Mouse (Mus musculus): Measurements from ENCODE around the gene Kcna5. TPM values are rescaled to one million over a fixed set of nuclear protein-coding genes. Genes with fewer than 3 reads are reported as not detected.

The Kcna5 gene
- polyA plus RNA-seq, 1 experiment from 2014 or later = 4.7 TPM

DNA sequence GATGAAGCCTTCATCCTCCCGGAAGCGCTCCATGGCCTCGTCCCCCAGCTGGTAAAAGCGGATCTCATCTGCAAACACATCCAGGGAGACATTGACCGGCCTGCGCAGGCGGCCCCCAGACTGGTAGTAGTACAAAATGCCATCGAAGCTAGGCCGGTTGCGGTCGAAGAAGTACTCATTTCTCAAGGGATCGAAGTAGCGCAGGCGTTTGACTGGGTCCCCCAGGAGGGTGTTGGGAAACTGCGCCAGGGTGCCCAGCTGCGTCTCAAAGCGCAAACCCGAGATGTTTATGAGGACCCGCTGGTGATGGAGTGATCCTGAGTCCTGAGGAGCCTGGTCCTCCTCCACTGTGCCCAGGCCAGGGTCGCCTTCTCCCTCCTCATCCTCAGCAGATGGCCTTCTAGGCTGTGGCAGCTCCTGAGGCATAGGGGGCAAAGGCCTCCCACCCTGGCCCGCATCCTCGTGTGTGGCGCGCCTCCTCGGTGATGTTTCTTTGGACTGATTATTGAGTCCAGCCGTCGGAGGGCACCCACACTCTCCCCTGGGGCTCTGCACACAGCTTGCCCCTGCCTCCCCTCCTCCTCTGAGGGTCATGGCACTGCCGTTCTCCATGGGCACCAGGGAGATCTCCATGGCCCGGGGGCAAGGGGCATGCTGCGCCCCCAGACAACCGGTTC, 543 bp downstream of the Kcna5 start:
- peak overlapping the region; percentile 30 for H3K4me3 ChIP-seq
- 17% methylated on average over 31 of the region's 31 CpGs for WGBS
- ATAC-seq (ENCODE audit: insufficient number of reproducible peaks, low FRiP score, low TSS enrichment, low read depth) = no peak

GRCm38 (mm10) chr6:126531306-126531705, 3.9 kb downstream of the Kcna5 start:
- H3K36me3 ChIP-seq = no peaks in the 10 kb centered on the region
- peaks cover 20% of the 10 kb centered on the region for H3K27me3 ChIP-seq
- peaks cover 20% of the 10 kb centered on the region for H3K4me1 ChIP-seq
- no peak overlapping the region for H3K4me3 ChIP-seq
- ATAC-seq (ENCODE audit: insufficient number of reproducible peaks, low FRiP score, low TSS enrichment, low read depth) = no peak
- no peak overlapping the region for H3K27ac ChIP-seq
- no peak overlapping the region for H3K4me2 ChIP-seq
- H3K9me3 ChIP-seq = no peaks in the 10 kb centered on the region
- WGBS = 85% methylated on average over 4 of the region's 4 CpGs
- no peak overlapping the region for H3K9ac ChIP-seq

More for the DNA sequence above, 543 bp downstream of the Kcna5 start:
- no peaks in the 10 kb centered on the region for H3K9me3 ChIP-seq
- H3K36me3 ChIP-seq = no peaks in the 10 kb centered on the region
- H3K4me1 ChIP-seq = peaks cover 20% of the 10 kb centered on the region
- peak overlapping the region; percentile 62 for H3K4me2 ChIP-seq
- H3K27ac ChIP-seq = peak overlapping the region; percentile 27; the same call in 1 of the 2 replicates
- H3K27me3 ChIP-seq = peaks cover 20% of the 10 kb centered on the region
- H3K9ac ChIP-seq = peak overlapping the region; percentile 14; the same call in 1 of the 2 replicates

DNA sequence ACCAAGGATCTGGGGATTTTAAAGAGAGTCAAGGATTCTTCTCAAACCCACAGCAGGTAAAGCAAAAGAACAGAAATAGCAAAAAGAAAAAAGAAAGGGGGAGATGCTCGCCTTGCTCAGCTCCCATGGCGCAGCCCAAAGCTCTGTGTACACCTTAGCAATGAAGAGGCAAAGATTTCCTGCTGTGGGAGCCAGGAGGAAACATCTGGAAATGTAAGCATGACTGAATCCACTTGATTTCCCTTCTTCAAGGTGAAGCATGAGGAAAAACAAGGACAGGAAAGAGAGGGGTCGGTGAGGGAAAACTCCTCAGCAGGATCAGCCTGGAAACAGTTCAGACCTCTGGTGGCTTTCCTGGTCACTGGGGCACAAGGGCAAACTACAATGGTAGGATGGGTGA, 5.2 kb downstream of the Kcna5 start:
- Histone ChIP-seq H3K9me3 (no peaks in the 10 kb centered on the region), H3K4me2 (no peak overlapping the region), H3K27ac (no peak overlapping the region), H3K36me3 (no peaks in the 10 kb centered on the region), H3K4me3 (no peak overlapping the region), H3K9ac (no peak overlapping the region), H3K4me1 (peaks cover 9% of the 10 kb centered on the region), H3K27me3 (peaks cover 19% of the 10 kb centered on the region)
- ATAC-seq (ENCODE audit: insufficient number of reproducible peaks, low FRiP score, low TSS enrichment, low read depth) = no peak
- 70% methylated on average over 3 of the region's 3 CpGs for WGBS

DNA sequence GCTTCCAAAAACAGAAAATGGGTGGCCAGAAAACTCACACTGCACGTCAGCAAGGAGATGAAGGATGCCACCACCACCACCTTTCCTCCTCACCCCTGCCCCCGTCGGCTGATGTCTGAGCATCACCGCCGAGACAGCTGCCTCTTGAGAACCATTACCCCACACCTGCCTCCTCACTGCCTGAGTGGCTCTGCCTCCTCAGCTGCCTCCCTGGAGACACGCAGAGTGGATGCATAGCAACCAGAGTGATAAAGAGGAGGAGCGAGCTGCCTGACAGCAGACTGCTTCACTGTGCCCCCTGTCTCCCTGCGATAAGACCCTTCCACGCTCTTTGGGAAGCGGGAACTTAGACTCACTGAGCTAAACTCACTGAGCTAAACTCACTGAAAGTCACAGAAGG, 20.5 kb downstream of the Kcna5 start:
- H3K4me3 ChIP-seq = no peak overlapping the region
- no peaks in the 10 kb centered on the region for H3K4me1 ChIP-seq
- H3K4me2 ChIP-seq = no peak overlapping the region
- H3K9me3 ChIP-seq = no peaks in the 10 kb centered on the region
- H3K27me3 ChIP-seq = no peaks in the 10 kb centered on the region
- no peak for ATAC-seq (ENCODE audit: insufficient number of reproducible peaks, low FRiP score, low TSS enrichment, low read depth)
- H3K9ac ChIP-seq = no peak overlapping the region
- H3K27ac ChIP-seq = no peak overlapping the region
- 53% methylated on average over 10 of the region's 10 CpGs for WGBS
- no peaks in the 10 kb centered on the region for H3K36me3 ChIP-seq

- Histone ChIP-seq H3K27ac (no peak overlapping the region), H3K4me2 (no peak overlapping the region), H3K4me3 (no peak overlapping the region), H3K9ac (no peak overlapping the region), H3K36me3 (no peaks in the 10 kb centered on the region), H3K27me3 (no peaks in the 10 kb centered on the region), H3K9me3 (no peaks in the 10 kb centered on the region), H3K4me1 (no peaks in the 10 kb centered on the region)
- no peak for ATAC-seq (ENCODE audit: insufficient number of reproducible peaks, low FRiP score, low TSS enrichment, low read depth)
- WGBS = 88% methylated on average over 3 of the region's 3 CpGs
Measured at GRCm38 (mm10) chr6:126513714-126514248, 21.4 kb downstream of the Kcna5 start.

DNA sequence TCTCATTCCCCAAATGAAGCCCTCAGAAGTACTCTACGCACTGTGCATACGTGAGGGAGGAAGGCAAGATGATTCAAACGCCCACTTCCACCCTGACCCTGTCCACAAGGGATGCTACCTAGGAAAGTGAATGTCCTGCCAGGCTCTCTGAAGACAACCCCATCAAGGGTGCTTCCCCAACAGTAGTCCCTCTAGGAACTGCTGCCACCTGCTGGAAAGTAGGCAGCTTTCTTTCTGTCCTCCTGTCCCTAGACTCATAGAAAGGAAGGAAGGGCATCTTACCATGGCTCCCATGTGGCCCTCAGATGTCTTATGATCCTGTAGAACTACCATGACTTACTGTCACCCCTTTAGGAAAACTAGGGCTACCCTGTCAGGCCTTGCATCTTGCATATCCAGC, 22.1 kb downstream of the Kcna5 start:
- Histone ChIP-seq H3K36me3 (no peaks in the 10 kb centered on the region), H3K27ac (no peak overlapping the region), H3K27me3 (no peaks in the 10 kb centered on the region), H3K9ac (no peak overlapping the region), H3K4me2 (no peak overlapping the region), H3K4me1 (no peaks in the 10 kb centered on the region), H3K9me3 (no peaks in the 10 kb centered on the region), H3K4me3 (no peak overlapping the region)
- ATAC-seq (ENCODE audit: insufficient number of reproducible peaks, low FRiP score, low TSS enrichment, low read depth) = no peak
- 87% methylated on average over 3 of the region's 3 CpGs for WGBS

- H3K9ac ChIP-seq = no peak overlapping the region
- H3K4me3 ChIP-seq = no peak overlapping the region
- no peaks in the 10 kb centered on the region for H3K36me3 ChIP-seq
- no peak overlapping the region for H3K4me2 ChIP-seq
- H3K27ac ChIP-seq = no peak overlapping the region
- no peaks in the 10 kb centered on the region for H3K9me3 ChIP-seq
- ATAC-seq (ENCODE audit: insufficient number of reproducible peaks, low FRiP score, low TSS enrichment, low read depth) = no peak
- H3K27me3 ChIP-seq = no peaks in the 10 kb centered on the region
- WGBS = 70% methylated on average over 6 of the region's 6 CpGs
- no peaks in the 10 kb centered on the region for H3K4me1 ChIP-seq
Measured at GRCm38 (mm10) chr6:126508671-126509070, 26.5 kb downstream of the Kcna5 start.

GRCm38 (mm10) chr6:126503920-126504319, 31.3 kb downstream of the Kcna5 start:
- no peak overlapping the region for H3K9ac ChIP-seq
- no peak overlapping the region for H3K4me2 ChIP-seq
- no peak overlapping the region for H3K27ac ChIP-seq
- no peaks in the 10 kb centered on the region for H3K36me3 ChIP-seq
- no peaks in the 10 kb centered on the region for H3K4me1 ChIP-seq
- H3K9me3 ChIP-seq = no peaks in the 10 kb centered on the region
- H3K4me3 ChIP-seq = no peak overlapping the region
- ATAC-seq (ENCODE audit: insufficient number of reproducible peaks, low FRiP score, low TSS enrichment, low read depth) = no peak
- WGBS = 69% methylated on average over 8 of the region's 8 CpGs
- H3K27me3 ChIP-seq = peaks cover 5% of the 10 kb centered on the region

- peaks cover 9% of the 10 kb centered on the region for H3K27me3 ChIP-seq
- no peak overlapping the region for H3K4me2 ChIP-seq
- H3K4me3 ChIP-seq = no peak overlapping the region
- H3K9ac ChIP-seq = no peak overlapping the region
- no peaks in the 10 kb centered on the region for H3K4me1 ChIP-seq
- H3K36me3 ChIP-seq = no peaks in the 10 kb centered on the region
- H3K27ac ChIP-seq = no peak overlapping the region
- no peaks in the 10 kb centered on the region for H3K9me3 ChIP-seq
- 52% methylated on average over 9 of the region's 9 CpGs for WGBS
- no peak for ATAC-seq (ENCODE audit: insufficient number of reproducible peaks, low FRiP score, low TSS enrichment, low read depth)
Measured at GRCm38 (mm10) chr6:126502691-126503301, 32.4 kb downstream of the Kcna5 start.

DNA sequence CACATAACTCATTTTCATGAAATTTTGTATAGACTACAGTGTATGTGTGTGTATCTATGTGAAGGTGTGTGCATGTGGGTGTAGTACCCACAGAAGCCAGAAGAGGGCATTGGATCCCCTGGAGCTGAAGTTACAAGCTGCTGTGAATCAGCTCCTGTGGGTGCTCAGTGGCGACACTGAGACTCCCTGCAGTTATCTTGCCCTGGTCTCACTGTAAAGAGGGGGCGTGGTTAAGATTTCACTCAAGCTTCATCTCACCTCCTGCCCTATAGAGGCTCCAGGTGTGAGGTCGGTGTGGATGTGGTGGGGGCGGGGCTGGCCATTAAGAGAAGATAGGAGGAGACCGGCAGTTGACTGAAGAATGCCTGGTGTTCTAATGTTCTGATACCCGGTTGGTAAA, 34.2 kb downstream of the Kcna5 start:
- no peak for ATAC-seq (ENCODE audit: insufficient number of reproducible peaks, low FRiP score, low TSS enrichment, low read depth)
- Histone ChIP-seq H3K27ac (no peak overlapping the region), H3K4me3 (no peak overlapping the region), H3K4me2 (no peak overlapping the region), H3K9me3 (no peaks in the 10 kb centered on the region), H3K9ac (no peak overlapping the region), H3K27me3 (peaks cover 9% of the 10 kb centered on the region), H3K4me1 (no peaks in the 10 kb centered on the region), H3K36me3 (no peaks in the 10 kb centered on the region)
- WGBS = 86% methylated on average over 6 of the region's 6 CpGs

GRCm38 (mm10) chr6:126500088-126500487, 35.1 kb downstream of the Kcna5 start:
- no peak overlapping the region for H3K27ac ChIP-seq
- H3K4me2 ChIP-seq = no peak overlapping the region
- H3K9ac ChIP-seq = no peak overlapping the region
- no peaks in the 10 kb centered on the region for H3K4me1 ChIP-seq
- H3K9me3 ChIP-seq = no peaks in the 10 kb centered on the region
- WGBS = 18% methylated on average over 8 of the region's 8 CpGs
- peaks cover 9% of the 10 kb centered on the region for H3K27me3 ChIP-seq
- no peak overlapping the region for H3K4me3 ChIP-seq
- ATAC-seq (ENCODE audit: insufficient number of reproducible peaks, low FRiP score, low TSS enrichment, low read depth) = no peak
- H3K36me3 ChIP-seq = no peaks in the 10 kb centered on the region

DNA sequence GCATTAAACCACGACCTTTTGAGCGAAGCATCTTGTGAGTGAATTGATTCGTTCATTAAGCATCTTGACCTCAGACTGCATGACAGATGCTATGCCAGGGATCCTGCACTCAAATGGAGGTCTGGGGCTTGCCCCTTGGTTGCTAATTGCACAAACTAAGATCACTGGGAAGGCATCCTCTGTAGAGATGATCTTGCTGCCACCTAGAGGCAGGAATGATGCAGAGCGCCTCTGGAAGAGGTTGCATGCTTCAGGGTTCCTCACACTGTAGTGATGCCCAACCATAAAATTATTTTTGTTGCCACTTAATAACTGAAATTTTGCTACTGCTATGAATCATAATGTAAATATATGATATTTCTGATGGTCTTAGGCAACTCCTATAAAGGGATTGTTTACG, 37.3 kb downstream of the Kcna5 start:
- Histone ChIP-seq H3K36me3 (no peaks in the 10 kb centered on the region), H3K4me3 (no peak overlapping the region), H3K27ac (no peak overlapping the region), H3K9me3 (no peaks in the 10 kb centered on the region), H3K4me1 (no peaks in the 10 kb centered on the region), H3K9ac (no peak overlapping the region), H3K4me2 (no peak overlapping the region), H3K27me3 (peaks cover 9% of the 10 kb centered on the region)
- no peak for ATAC-seq (ENCODE audit: insufficient number of reproducible peaks, low FRiP score, low TSS enrichment, low read depth)
- 62% methylated on average over 5 of the region's 5 CpGs for WGBS

All from limb, embryonic 15.5 days (tissue).